Mouse (Mus musculus) spleen, embryonic (tissue): ENCODE measurements around the gene Lclat1.

Experiments used
- CTCF ChIA-PET: fragments of 350-600 bp; sonication (Branson Sonifier 250); formaldehyde crosslinking; loops from one replicate; lab custom pipeline; 2022; lab: Charles Lee

Gene Lclat1

DNA sequence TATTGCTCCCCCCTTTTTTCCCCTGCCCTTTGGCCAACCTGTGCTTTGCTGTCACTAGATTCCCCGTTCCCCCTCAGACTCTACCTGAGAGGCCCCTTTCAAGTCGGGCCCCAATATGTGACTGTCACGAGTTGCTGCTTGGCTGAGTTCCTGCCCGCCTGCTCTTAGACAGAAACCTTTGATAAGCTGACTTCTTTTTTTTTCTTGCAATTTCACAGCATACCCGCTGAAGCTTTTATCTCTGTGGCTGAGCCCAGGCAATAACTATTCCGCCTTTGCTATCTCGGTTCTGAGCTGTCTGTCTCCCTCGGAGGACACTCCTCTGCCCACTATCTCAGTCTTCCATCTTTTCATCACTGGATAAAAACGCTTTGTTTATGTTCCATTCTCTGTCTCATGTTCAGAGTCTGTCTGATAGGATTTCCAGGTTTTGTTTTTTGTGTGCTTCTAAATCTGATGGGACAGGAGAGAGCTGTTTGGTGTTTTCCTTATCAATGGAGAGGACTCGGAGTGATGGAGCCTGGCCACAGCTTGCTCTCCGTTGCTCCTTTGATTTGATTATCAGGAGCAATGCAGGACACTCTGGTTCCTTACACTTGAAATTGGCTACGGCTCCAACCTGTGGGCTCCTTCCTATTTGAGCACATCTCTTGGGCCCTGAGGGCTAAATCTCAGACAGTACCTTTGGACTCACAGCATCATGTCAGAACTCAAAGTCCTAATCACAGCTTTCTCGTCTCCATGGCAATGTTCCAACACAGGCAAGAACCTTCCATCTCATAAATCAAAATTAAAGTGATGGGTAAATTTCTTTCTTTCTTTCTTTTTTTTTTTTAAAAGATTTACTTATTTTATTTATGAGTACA lies 20.5 kb upstream of the Lclat1 start:
- CTCF ChIA-PET = interaction anchor here (0.6 kb wide), 1 partner anchor 154 kb away, joined by 4 read pairs; no protein-coding TSS in a partner anchor

GRCm38 (mm10) chr17:73091368-73091767 lies 16.4 kb upstream of the Lclat1 start:
- CTCF ChIA-PET = no interaction called here

DNA sequence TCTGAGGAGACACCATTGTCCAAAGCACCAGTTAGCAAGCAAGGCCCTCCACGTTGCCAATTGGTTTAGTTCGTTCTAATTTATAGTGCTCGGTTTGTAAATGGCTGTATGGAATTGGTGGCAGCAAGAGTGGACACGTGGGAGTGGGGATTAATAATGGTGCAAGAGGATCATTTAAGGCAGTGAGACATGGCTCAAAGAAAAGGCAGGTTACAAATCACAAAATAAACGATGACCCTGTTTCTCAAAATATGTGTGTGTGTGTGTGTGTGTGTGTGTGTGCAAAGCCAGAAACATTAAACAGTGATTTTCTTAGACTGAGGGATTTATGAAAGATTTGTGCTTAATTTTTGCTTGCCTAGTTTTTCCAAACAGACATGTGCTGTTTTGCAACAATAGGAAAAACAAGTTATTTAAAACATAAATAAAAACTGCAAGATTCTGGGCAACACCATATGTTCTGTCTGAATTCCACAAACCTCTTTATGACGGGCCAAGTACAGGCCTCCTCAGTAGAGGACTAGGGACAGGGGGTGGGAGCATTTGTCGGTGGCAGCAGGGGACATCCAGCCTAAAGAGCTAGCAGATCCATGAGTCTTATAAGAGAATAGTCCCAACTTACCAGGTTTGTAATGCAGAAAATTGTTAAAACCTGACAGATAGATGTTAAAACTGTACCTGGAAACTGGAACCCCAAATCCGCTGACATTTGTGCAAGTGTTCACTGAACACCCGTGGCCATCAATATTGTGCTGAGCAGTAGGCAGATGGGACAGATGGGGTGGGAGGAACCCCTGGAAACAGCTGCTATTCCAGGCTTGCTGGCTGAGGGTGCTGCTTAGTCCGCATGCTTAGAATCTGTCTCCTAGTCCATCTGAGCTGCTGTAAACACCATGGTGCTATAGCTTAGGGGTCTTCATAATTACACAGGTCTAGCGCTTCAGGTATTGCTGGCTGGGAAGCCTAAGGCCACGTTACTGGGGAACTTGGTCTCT lies 15.4 kb upstream of the Lclat1 start:
- CTCF ChIA-PET = no interaction called here

GRCm38 (mm10) chr17:73095070-73095469 lies 12.7 kb upstream of the Lclat1 start:
- CTCF ChIA-PET = interaction anchor here (1.2 kb wide), 1 partner anchor 146 kb away, joined by 3 read pairs; no protein-coding TSS in a partner anchor

DNA sequence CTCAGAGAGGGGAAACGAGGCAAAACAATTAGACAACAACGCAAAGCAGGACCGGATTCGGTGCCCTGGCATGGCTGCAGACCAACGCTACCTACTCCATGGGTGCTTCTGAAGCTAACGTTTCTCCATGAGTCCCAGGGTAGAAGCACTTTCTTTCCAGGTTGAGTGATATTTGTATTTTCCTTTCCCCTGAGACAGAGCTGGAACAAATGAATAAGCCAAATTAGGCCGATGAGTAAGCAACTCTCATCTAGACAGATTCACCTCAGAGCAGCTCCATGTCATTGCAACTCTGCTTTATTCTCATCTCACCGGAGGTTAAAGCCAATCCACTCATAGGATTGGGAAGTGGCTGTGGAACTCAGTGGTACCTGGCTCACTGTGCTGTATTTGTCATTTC lies 12.2 kb upstream of the Lclat1 start:
- CTCF ChIA-PET = interaction anchor here (1.2 kb wide), 1 partner anchor 147 kb away, joined by 3 read pairs; no protein-coding TSS in a partner anchor

GRCm38 (mm10) chr17:73096484-73096883 lies 11.3 kb upstream of the Lclat1 start:
- CTCF ChIA-PET = interaction anchor here (0.6 kb wide), 2 partner anchors 142 to 197 kb away, joined by 8 to 18 read pairs; no protein-coding TSS in a partner anchor

DNA sequence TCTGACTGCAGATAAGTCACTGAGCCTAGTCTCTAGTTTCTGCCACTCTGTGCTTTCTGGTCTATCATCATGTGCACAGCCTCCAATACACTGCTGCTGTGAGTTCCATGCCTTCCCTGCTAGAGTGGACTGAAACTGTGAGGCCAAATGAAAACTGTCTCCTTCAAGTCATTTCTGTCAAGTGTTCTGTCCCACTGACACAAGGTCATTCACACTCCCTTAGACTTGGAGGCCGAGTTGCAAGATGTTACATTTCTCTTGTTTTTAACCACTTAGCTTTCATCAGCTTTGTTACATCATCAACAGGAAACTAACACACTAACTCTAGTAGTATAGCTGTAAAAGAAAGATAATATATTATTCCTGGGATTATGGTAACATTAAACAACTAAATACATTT lies 9.1 kb upstream of the Lclat1 start:
- CTCF ChIA-PET = no interaction called here

GRCm38 (mm10) chr17:73100396-73100795 lies 7.4 kb upstream of the Lclat1 start:
- CTCF ChIA-PET = no interaction called here

DNA sequence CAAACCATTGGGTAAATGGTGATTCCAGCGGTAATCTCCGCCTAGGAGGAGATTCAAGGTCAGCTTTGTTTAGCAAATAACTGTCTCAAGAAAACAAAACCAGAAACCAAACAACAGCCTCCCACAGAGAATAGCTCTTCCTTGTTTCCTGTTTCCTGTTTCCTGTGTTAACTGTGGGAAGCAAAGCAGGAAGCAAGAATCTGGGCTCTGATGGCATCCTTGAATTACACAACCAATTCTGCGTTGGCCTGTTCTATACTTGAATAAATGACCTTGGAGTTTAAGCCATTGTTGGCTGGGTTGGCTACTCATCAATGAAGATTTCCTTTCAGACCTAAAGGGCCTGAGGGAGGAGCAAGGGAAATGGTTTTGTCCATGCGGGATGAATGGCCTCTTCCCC lies 5.2 kb upstream of the Lclat1 start:
- CTCF ChIA-PET = interaction anchor here (0.7 kb wide), 1 partner anchor 179 kb away, joined by 12 read pairs; no protein-coding TSS in a partner anchor

- CTCF ChIA-PET = interaction anchor here (0.5 kb wide), 1 partner anchor 73 kb away, joined by 3 read pairs; no protein-coding TSS in a partner anchor
Observed at GRCm38 (mm10) chr17:73108170-73108887, 544 bp downstream of the Lclat1 start.

DNA sequence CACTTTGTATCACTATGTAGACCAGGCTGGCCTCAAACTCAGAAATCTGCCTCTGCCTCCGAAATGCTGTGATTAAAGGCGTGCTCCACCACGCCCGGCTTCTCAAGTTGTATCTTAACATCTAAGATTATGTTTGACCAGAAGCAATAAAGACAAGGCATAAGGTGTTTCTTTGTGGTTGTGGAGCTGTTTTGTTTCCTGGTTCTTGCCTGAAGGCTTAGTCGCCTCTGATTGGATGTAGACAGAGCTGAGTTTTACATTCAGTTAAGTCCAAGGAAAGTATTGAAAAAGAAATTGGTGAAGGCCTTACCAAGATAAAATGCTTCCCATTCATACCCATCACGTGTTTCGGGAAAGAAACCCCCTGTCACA lies 1.1 kb downstream of the Lclat1 start:
- CTCF ChIA-PET = interaction anchor here (0.5 kb wide), 1 partner anchor 73 kb away, joined by 3 read pairs; no protein-coding TSS in a partner anchor

GRCm38 (mm10) chr17:73112128-73112527 lies 4.3 kb downstream of the Lclat1 start:
- CTCF ChIA-PET = no interaction called here

- CTCF ChIA-PET = no interaction called here
Observed at GRCm38 (mm10) chr17:73112601-73113000, 4.8 kb downstream of the Lclat1 start.

DNA sequence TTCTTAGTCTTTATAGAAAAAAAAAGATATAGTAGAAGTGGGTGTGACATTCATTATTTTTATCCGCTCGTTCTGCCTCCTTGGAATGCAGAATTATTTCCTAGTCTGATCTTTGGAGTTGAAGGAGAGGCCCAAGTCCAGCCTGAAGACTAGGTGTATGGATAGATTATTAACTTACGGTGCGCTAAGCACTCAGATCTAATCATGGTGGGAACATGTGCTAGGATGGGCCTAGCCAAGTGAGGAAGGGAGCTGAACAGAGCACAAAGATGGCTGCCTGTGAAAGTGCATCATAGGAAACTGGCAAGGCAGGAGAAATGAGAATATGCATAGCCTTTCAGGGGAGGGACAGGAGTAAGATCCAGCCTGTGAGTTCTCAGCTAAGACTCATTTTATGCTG lies 5.4 kb downstream of the Lclat1 start:
- CTCF ChIA-PET = no interaction called here

- CTCF ChIA-PET = no interaction called here
Observed at GRCm38 (mm10) chr17:73118134-73118533, 10.3 kb downstream of the Lclat1 start.

DNA sequence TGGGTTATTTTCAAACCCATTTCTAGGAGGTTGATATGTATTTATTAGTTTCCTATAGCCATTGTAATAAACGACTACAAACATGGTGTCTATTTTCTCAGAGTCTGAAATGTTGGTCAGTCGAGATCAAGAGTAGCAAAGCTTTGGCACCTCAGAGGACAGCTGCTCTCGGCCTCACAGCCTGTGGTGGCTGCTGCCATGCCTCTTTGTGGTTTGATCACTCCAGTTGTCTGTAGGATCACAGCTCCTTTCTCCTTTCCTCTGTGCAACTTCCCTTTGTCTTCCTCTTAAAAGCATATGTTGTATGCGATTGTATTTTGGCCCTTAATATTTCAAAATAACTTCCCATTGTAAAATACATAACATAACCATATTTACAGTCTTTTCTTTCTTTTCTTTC lies 10.9 kb downstream of the Lclat1 start:
- CTCF ChIA-PET = no interaction called here

- CTCF ChIA-PET = no interaction called here
Observed at GRCm38 (mm10) chr17:73119150-73119549, 11.4 kb downstream of the Lclat1 start.

DNA sequence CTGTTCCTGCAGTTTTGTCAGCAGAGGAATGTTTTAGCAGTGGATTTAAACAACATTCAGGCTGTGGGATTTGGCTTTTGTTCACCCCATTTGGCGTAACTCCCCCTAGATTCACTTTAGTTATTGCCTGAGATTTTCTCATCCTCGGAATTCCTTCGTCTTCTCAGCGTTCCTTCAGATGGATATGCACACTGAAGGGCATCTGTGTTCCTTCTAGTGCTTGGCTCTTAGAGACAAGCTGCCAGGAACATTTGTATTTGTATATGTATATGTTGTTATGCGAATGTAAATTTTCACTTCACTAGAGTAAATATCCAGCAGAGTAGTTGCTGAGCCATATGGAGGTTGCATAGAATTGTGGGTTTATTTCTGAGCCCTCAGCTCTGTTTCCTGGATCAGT lies 12.8 kb downstream of the Lclat1 start:
- CTCF ChIA-PET = no interaction called here

- CTCF ChIA-PET = no interaction called here
Observed at GRCm38 (mm10) chr17:73121726-73122125, 13.9 kb downstream of the Lclat1 start.

GRCm38 (mm10) chr17:73126349-73126748 lies 18.6 kb downstream of the Lclat1 start:
- CTCF ChIA-PET = interaction anchor here (0.6 to 0.7 kb wide), 2 partner anchors 179 to 276 kb away, joined by 4 to 14 read pairs; no protein-coding TSS in a partner anchor

DNA sequence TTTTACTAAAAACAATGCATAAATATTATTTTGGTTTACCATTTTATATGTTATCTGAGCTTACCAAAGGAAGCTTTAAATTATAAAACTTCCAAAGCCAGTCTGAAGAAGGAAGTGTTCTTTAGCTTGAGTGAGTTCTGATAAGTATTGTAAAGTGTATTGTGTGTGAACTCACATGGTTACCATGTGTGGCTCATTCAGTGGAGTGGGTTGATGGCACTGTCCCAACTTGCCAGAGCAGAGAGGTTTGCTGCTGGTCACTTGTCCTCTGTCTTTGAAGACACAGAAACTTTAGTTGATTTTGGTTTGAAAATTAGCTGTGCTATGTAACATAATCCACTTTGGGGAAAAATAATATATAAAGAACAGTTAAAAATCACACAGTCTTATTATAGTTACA lies 19.1 kb downstream of the Lclat1 start:
- CTCF ChIA-PET = interaction anchor here (0.6 to 0.7 kb wide), 2 partner anchors 180 to 277 kb away, joined by 4 to 14 read pairs; no protein-coding TSS in a partner anchor
